Mouse (Mus musculus) embryonic facial prominence, embryonic 12.5 days (tissue): ENCODE data around the gene Leng9. TPM values are rescaled to one million over a fixed set of nuclear protein-coding genes. Genes with fewer than 3 reads are reported as not detected.

ENCODE experiments used
- ATAC-seq: fragments of 200-750 bp; cut with Nextera tagmentation; 2 replicates; pipeline ENCODE4 v1.8.0; 2017; ENCODE audit not compliant: insufficient number of reproducible peaks, insufficient read depth, low FRiP score, low TSS enrichment
- H3K27ac ChIP-seq: fragments of 300-500 bp; sonication (generic); 2 replicates; pipeline ENCODE4 v1.5.1; 2016; ENCODE audit warnings: mild to moderate bottlenecking
- H3K27me3 ChIP-seq: fragments of 300-500 bp; sonication (generic); 2 replicates; pipeline ENCODE4 v1.6.1; 2016; ENCODE audit warnings: mild to moderate bottlenecking, moderate library complexity
- H3K36me3 ChIP-seq: fragments of 300-500 bp; sonication (generic); 2 replicates; pipeline ENCODE4 v1.6.1; 2016; ENCODE audit warnings: mild to moderate bottlenecking
- H3K4me1 ChIP-seq: fragments of 300-500 bp; sonication (generic); 2 replicates; pipeline ENCODE4 v1.6.1; 2016
- H3K4me2 ChIP-seq: fragments of 300-500 bp; sonication (generic); replicated peaks from 2 replicates; pipeline ENCODE4 v1.6.1; 2016; ENCODE audit warnings: mild to moderate bottlenecking, moderate library complexity
- H3K4me3 ChIP-seq: fragments of 300-500 bp; sonication (generic); 2 replicates; pipeline ENCODE4 v1.5.1; 2016; ENCODE audit warnings: mild to moderate bottlenecking
- H3K9ac ChIP-seq: fragments of 300-500 bp; sonication (generic); 2 replicates; pipeline ENCODE4 v1.6.1; 2016; ENCODE audit warnings: mild to moderate bottlenecking, moderate library complexity
- H3K9me3 ChIP-seq: fragments of 300-500 bp; sonication (generic); 2 replicates; pipeline ENCODE4 v1.6.1; 2016; ENCODE audit warnings: mild to moderate bottlenecking, moderate library complexity
- WGBS: fragments of 180-500 bp; shearing (Covaris S2); methylation state at CpG from one replicate; pipeline ENCODE4 v1.1.7; 2016; 5-methylcytosine and 5-hydroxymethylcytosine counted together
- polyA plus RNA-seq: library from polyadenylated mRNA; unstranded; fragments of >200 nt; fragmentation: Nextera tagmentation; extraction: Ambion mirVana; gene quantifications from 2 replicates; pipeline ENCODE4 v1.2.1, GENCODE M21; 2016

The Leng9 gene
- polyA plus RNA-seq, 1 experiment from 2014 or later, result 2.8 TPM

DNA sequence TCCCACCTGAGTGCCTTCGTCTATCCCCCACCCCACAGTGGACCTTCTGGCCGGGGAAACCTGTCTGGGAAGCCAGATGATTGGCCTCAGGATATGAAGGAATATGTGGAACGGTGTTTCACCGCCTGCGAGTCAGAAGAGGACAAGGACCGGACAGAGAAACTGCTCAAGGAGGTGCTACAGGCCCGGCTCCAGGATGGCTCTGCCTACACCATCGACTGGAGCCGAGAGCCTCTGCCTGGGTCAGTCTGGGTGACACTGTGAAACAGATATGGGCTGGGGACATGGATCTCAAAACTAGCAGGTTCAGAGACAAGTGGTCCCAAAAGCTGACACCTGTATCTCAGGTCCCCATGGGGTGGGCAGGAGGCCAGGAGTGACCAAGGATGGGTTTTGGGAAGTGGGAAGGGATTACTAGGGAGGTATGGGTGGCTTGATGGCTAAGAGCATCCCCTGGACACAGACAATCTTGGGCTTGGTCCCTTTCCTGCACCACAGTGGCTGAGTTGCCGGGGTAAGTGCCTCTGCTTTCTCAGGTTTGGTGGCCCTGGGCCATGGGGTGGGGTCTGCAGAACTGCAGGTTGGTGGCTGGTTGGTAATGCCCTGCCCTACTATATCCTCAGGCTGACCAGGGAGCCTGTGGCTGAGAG, 7.3 kb downstream of the Leng9 start:
- ATAC-seq, result no peak
- WGBS, result 95% methylated on average over 10 of the region's 10 CpGs
- Histone ChIP-seq H3K4me2 (no peak overlapping the region), H3K9ac (no peak overlapping the region), H3K9me3 (no peaks in the 10 kb centered on the region), H3K27ac (no peak overlapping the region), H3K4me3 (no peak overlapping the region), H3K36me3 (peaks cover 98% of the 10 kb centered on the region), H3K27me3 (no peaks in the 10 kb centered on the region), H3K4me1 (peaks cover 7% of the 10 kb centered on the region)

DNA sequence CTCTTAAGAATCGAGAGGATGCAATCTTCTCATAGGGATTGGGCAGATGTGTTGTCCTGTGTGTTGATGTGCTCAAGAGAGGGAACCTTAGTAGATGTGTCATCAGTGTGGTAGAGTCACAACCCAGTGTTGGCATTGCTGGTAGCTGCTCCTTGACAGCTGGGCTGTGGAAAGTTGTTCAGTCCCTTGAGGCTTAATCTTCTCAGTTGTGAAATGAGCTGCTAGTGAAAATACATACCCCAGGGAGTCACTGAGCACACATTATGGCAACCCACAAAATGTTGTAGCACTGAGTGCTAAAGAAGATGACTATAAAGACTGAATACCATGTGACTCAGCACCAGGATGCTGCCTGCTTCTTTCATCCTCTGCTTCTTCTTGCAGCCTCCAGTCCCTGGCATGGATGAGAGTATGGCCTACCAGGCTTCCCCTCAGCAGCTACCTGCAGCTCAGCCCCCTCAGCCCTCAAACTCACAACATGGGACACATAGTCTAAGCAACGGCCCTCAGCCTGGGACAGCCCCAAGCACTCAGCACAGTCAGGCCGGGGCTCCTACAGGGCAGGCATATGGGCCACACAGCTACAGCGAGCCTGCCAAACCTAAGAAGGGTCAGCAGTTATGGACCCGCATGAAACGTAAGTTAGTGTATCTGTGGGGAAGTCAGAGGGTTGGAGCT, 8.4 kb downstream of the Leng9 start:
- Histone ChIP-seq H3K27me3 (no peaks in the 10 kb centered on the region), H3K9ac (no peak overlapping the region), H3K4me2 (no peak overlapping the region), H3K9me3 (no peaks in the 10 kb centered on the region), H3K4me3 (no peak overlapping the region), H3K36me3 (peaks cover 86% of the 10 kb centered on the region), H3K27ac (no peak overlapping the region), H3K4me1 (peaks cover 8% of the 10 kb centered on the region)
- no peak for ATAC-seq
- WGBS, result 93% methylated on average over 6 of the region's 6 CpGs

GRCm38 (mm10) chr7:4139391-4139790, 10.8 kb downstream of the Leng9 start:
- Histone ChIP-seq H3K27ac (no peak overlapping the region), H3K4me2 (no peak overlapping the region), H3K27me3 (no peaks in the 10 kb centered on the region), H3K9me3 (no peaks in the 10 kb centered on the region), H3K36me3 (peaks cover 62% of the 10 kb centered on the region), H3K9ac (no peak overlapping the region), H3K4me1 (peaks cover 12% of the 10 kb centered on the region), H3K4me3 (no peak overlapping the region)
- ATAC-seq, result no peak
- WGBS, result 95% methylated on average over 5 of the region's 5 CpGs

- H3K27me3 ChIP-seq, result no peaks in the 10 kb centered on the region
- H3K4me2 ChIP-seq, result 0 out of 2 replicates have a peak overlapping the region, but pooled peaks have one; percentile 90
- H3K27ac ChIP-seq, result no peak overlapping the region
- no peak for ATAC-seq
- peaks cover 12% of the 10 kb centered on the region for H3K4me1 ChIP-seq
- no peak overlapping the region for H3K9ac ChIP-seq
- peaks cover 55% of the 10 kb centered on the region for H3K36me3 ChIP-seq
- 93% methylated on average over 7 of the region's 7 CpGs for WGBS
- H3K9me3 ChIP-seq, result no peaks in the 10 kb centered on the region
- no peak overlapping the region for H3K4me3 ChIP-seq
Observed at GRCm38 (mm10) chr7:4138671-4139070, 11.5 kb downstream of the Leng9 start.

DNA sequence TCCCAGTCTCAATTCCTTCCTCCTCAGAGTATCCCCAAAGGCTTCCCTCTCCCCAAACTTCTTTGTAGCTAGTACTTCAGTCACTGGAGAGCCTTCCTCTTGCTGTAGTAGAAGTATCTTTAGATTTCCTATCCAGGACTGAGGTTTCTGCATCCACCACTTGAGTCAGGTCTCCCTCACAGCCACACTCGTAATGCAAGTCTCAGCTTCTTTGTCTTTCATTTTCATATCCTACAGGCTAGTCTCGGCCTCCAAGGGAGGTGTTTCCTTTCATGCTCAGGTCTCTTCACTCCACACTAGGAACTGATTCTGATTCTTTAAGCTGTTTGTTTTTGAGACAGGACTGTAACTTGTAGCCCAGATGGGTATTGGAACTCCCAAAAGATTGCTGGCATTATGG, 12.0 kb downstream of the Leng9 start:
- Histone ChIP-seq H3K4me3 (peak overlapping the region; percentile 94), H3K27me3 (no peaks in the 10 kb centered on the region), H3K36me3 (peaks cover 50% of the 10 kb centered on the region), H3K9me3 (no peaks in the 10 kb centered on the region), H3K4me1 (peaks cover 12% of the 10 kb centered on the region), H3K27ac (no peak overlapping the region), H3K4me2 (peak overlapping the region; percentile 90), H3K9ac (peak overlapping the region; percentile 82; the same call in 1 of the 2 replicates)
- 91% methylated on average over 2 of the region's 2 CpGs for WGBS
- no peak for ATAC-seq

DNA sequence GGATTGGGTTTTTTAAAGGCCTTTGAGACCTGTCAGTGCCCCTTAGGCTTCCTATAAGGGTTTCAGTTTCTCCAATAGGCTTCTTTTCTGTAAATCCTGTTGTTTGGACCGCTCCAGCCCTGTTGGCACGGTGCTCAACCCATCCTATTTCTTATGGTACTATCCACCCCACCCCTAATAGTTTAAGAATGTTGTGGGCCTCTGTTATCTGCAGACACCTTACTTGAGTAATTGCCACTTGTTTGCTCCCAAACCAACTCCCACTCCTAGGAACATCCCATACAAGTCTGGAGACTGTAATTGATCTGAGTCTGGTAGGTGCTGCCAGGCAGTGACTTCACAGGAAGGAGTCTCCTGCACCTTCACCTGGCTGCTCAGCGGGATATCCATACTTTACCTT, 12.4 kb downstream of the Leng9 start:
- ATAC-seq, result no peak
- peak overlapping the region; percentile 90 for H3K4me2 ChIP-seq
- 0 out of 2 replicates have a peak overlapping the region, but pooled peaks have one; percentile 92 for H3K27ac ChIP-seq
- WGBS, result 51% methylated on average over 3 of the region's 3 CpGs
- peak overlapping the region; percentile 82 for H3K9ac ChIP-seq
- H3K9me3 ChIP-seq, result no peaks in the 10 kb centered on the region
- H3K27me3 ChIP-seq, result no peaks in the 10 kb centered on the region
- peak overlapping the region; percentile 94 for H3K4me3 ChIP-seq
- H3K36me3 ChIP-seq, result peaks cover 46% of the 10 kb centered on the region
- H3K4me1 ChIP-seq, result peaks cover 12% of the 10 kb centered on the region

- Histone ChIP-seq H3K27ac (peak within 1 kb of the TSS; percentile 92), H3K9ac (peak within 1 kb of the TSS; percentile 82), H3K27me3 (no peaks in the 10 kb centered on the region), H3K4me2 (peak within 1 kb of the TSS; percentile 90), H3K4me3 (peak within 1 kb of the TSS; percentile 94), H3K4me1 (peaks cover 12% of the 10 kb centered on the region), H3K9me3 (no peaks in the 10 kb centered on the region), H3K36me3 (peaks cover 38% of the 10 kb centered on the region)
- WGBS, result under 1% methylated on average over 74 of the region's 78 CpGs
- peak; percentile 99 for ATAC-seq
Observed at GRCm38 (mm10) chr7:4136771-4137531, 13.2 kb downstream of the Leng9 start, which contains the start of gene Leng8. Gene Leng8 (plus strand): TSS chr7:4137039.

GRCm38 (mm10) chr7:4136404-4136770, 13.8 kb downstream of the Leng9 start:
- H3K9me3 ChIP-seq, result no peaks in the 10 kb centered on the region
- H3K4me1 ChIP-seq, result peaks cover 14% of the 10 kb centered on the region
- H3K4me3 ChIP-seq, result peak overlapping the region; percentile 94
- peak overlapping the region; percentile 59 for H3K9ac ChIP-seq
- peak; percentile 6 for ATAC-seq
- H3K27ac ChIP-seq, result peak overlapping the region; percentile 92
- peaks cover 32% of the 10 kb centered on the region for H3K36me3 ChIP-seq
- H3K27me3 ChIP-seq, result no peaks in the 10 kb centered on the region
- H3K4me2 ChIP-seq, result peak overlapping the region; percentile 90
- under 1% methylated on average over 16 of the region's 16 CpGs for WGBS

- 92% methylated on average over 5 of the region's 5 CpGs for WGBS
Observed at GRCm38 (mm10) chr7:4134911-4135310, 15.3 kb downstream of the Leng9 start.

DNA sequence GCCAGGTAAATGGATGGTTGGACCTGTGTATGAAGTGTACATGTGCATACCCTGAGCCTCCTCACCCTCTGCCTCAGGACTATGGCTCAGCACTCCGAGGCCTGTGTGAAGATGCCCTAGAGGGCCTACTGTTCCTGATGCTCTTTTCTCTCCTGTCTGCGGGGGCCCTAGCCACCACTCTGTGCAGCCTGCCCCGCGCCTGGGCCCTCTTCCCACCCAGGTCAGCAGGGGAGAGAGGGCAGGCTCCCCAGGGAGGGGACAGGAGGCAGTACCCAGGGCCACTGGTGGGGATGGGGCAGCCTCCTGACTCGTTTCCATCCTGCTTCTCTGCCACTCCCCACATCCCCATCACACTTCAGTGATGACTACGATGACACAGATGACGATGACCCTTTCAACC, 17.2 kb downstream of the Leng9 start:
- Histone ChIP-seq H3K27me3 (no peaks in the 10 kb centered on the region), H3K9ac (0 out of 2 replicates have a peak overlapping the region, but pooled peaks have one; percentile 12)

More at GRCm38 (mm10) chr7:4134911-4135310, 15.3 kb downstream of the Leng9 start:
- ATAC-seq, result no peak
- H3K4me1 ChIP-seq, result peaks cover 16% of the 10 kb centered on the region
- H3K27me3 ChIP-seq, result no peaks in the 10 kb centered on the region
- H3K27ac ChIP-seq, result no peak overlapping the region
- H3K4me2 ChIP-seq, result no peak overlapping the region
- H3K4me3 ChIP-seq, result no peak overlapping the region
- H3K36me3 ChIP-seq, result peaks cover 18% of the 10 kb centered on the region
- H3K9me3 ChIP-seq, result no peaks in the 10 kb centered on the region
- no peak overlapping the region for H3K9ac ChIP-seq

GRCm38 (mm10) chr7:4132581-4132980, 17.6 kb downstream of the Leng9 start:
- Histone ChIP-seq H3K4me1 (peaks cover 8% of the 10 kb centered on the region), H3K36me3 (no peaks in the 10 kb centered on the region), H3K9ac (0 out of 2 replicates have a peak overlapping the region, but pooled peaks have one; percentile 12), H3K9me3 (no peaks in the 10 kb centered on the region), H3K27ac (no peak overlapping the region), H3K27me3 (no peaks in the 10 kb centered on the region), H3K4me2 (no peak overlapping the region), H3K4me3 (no peak overlapping the region)
- ATAC-seq, result no peak
- 92% methylated on average over 3 of the region's 3 CpGs for WGBS

More for the DNA sequence above, 17.2 kb downstream of the Leng9 start:
- WGBS, result 84% methylated on average over 7 of the region's 7 CpGs
- ATAC-seq, result no peak
- no peak overlapping the region for H3K4me3 ChIP-seq
- H3K4me2 ChIP-seq, result no peak overlapping the region
- peaks cover 12% of the 10 kb centered on the region for H3K4me1 ChIP-seq
- no peaks in the 10 kb centered on the region for H3K36me3 ChIP-seq
- H3K9me3 ChIP-seq, result no peaks in the 10 kb centered on the region
- no peak overlapping the region for H3K27ac ChIP-seq
